Mouse (Mus musculus): ENCODE results near the gene Hcn2.
"Not testable (repeated sequence)": the region's sequence is repeated elsewhere in the genome, so short reads cannot be mapped to it uniquely, and the experiment has no call there.

The Hcn2 gene

DNA sequence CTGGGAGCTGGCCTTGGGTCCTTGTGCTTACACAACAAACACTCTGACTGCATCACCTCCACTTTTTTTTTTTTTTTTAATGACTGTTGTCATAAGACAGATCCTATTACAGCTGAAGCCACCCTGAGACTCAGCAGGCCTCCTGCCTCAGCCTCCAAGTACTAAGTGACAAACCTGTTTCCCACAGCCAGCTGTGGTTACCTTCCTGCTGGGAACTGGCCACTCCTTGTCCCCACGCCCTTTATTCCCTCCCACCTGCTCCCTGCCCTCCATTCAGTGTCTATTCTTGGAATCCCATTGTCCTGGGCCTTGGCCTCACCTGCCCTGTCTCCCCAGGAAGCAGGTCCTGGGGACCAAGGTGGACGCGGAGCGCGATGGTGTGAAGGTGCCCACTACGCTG lies 28.9 kb upstream of the Hcn2 start:
- no peak for DNase-seq (ENCODE audit: low spot score)

GRCm38 (mm10) chr10:79688720-79689119 lies 27.7 kb upstream of the Hcn2 start, which contains the start of gene Gzmm:
TSS of gene Gzmm (plus strand) at chr10:79689020.
- DNase-seq (ENCODE audit: low spot score): no peak

DNA sequence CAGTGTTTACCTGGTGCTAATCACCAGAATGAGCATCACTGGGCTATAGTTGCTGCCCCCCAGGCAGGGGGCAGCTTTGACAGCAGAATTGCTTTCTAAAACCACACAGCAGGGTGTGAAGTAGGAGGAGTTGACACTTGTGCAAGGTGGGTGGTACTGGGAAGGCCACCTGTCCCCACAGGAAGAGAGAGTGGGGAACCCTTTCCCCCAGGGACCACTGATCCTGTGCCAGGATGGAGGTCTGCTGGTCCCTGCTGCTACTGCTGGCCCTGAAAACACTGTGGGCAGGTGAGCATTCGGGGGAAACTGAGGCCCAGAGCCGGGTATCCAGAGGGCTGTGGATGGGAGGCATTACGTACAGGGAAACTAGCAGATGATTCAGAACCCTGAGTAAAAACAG lies 27.3 kb upstream of the Hcn2 start:
- no peak for DNase-seq (ENCODE audit: low spot score)

DNA sequence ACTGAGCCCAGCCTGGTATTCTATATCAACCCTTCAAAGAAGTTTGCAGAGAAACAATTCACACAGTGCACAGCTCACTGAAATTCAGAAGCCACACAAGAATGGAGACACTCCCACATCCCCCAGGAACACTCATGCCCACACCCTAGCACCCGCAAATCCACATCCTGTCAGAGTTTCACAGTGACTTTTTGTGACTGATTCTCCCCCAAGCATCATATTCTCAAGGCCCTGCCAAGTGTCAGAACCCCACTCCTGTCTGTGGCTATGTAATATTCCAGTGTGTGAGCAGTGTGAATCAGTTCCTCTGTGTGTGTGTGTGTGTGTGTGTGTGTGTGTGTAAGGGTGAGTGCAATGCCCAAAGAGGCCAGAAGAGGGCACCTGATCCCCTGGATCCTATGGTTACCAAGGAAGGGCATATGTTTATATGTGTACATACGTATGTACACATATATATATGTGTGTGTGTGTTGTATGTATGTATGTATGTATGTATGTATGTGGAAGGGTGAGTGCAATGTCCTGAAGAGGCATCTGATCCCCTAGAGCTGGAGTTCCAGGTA lies 24.4 kb upstream of the Hcn2 start:
- DNase-seq (ENCODE audit: low spot score): no peak

DNA sequence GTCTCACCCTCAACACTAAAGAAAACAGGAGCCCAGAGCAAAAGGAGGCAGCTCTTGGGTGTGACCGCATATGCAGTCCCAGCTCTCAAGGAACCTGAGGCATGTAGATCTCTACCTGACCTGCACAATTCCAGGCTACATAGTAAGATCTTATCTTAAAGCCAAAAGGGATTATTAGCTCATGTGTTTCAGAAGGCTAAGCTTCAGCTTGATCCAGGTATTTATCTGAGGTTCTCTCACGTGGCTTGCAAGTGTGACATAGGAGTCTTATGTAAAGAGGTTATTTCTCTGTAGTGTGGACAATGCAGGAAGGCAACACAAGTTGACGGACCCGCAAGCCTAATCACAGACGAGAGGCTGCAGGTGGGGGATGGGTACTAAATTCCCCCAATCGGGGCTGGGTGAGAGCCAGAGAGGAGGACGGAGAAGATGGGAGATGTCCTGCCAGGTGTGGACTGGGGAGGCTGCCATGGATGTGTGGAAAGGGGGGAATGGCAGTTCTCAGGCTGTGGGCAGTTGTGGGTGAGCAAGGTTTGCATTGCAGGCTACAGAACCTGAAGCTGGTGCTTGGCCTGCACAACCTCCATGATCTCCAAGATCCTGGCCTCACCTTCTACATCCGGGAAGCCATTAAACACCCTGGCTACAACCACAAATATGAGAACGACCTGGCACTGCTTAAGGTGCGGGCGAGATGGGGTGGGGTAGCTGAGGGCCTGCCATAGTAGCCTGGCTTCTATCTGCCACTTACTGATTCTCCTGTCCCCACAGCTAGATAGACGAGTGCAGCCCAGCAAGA lies 22.7 kb upstream of the Hcn2 start:
- no peak for DNase-seq (ENCODE audit: low spot score)

DNA sequence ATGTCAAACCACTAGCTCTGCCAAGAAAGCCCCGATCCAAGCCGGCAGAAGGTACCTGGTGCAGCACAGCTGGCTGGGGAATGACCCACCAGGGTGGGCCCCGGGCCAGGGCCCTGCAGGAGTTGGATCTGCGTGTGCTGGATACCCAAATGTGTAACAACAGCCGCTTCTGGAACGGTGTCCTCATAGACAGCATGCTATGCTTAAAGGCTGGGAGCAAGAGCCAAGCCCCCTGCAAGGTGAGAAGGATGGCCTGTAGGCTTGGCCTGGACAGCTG lies 22.1 kb upstream of the Hcn2 start:
- DNase-seq (ENCODE audit: low spot score): no peak

DNA sequence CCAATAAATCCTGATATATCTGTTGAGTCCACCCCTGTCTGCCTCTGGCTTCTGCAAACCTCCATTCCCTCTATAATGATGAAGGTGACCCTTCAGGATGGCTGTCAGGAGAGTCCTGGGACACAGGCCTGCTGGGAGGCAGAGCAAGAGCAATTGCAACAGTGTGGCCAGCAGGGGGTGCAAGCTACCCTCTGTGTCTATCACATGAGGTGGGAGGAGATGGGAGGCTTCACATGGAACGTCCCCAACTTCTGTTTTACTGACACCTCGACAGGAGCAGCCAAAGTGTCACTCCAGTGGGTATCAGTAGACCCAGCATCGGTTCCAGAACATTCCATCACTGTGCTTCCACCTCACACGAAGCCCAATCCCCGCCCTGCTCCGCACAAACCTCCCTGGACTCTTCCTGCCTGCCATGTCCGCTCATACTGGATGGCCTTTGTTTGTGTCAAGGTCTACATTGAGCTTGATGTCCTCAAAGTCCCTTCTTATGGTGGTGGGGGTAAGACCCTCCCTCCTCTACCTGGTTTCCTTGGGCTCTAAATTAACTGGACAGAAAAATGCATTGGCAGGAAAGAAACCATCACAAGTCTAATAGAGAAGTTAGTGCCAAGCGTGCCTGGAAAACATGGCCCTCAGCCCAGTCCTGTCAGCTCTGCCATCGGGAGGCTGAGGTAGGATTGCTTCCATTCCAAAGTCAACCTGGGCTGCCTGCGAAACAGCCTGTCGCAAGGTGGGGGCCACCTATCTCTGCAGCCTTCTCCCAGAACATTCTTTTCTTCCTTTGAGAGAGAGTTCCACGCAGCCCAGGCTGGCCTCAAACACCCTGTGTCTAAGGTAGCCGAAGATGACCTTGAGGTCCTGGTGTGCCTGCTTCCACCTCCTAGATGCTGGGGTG lies 21.0 kb upstream of the Hcn2 start:
- DNase-seq (ENCODE audit: low spot score): peak; percentile 81

DNA sequence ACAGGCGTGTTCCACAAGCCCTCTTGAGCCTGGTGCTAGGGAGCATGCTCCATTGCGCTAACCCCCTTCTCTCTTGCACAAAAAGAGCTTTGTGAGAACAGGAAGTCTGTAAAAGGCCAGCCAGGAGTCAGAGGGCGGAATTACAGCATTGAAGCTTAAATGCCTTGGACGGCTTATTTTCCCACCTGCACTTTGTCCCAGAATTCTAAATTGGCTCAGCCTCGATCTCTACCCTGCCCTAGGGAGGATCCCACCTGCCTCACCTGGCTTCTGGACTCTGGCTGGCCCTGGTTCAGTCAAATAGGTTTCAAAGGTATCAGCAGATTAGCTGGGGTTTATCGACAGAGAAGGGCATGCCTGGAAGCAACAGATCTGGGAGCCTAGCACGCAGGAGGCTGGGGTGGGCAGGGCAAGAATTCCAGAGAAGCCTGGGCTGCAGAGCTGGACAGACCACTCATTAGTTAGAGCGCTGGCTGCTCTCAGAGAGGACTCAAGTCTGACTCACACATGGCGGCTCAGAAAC lies 20.2 kb upstream of the Hcn2 start:
- DNase-seq (ENCODE audit: low spot score): no peak

DNA sequence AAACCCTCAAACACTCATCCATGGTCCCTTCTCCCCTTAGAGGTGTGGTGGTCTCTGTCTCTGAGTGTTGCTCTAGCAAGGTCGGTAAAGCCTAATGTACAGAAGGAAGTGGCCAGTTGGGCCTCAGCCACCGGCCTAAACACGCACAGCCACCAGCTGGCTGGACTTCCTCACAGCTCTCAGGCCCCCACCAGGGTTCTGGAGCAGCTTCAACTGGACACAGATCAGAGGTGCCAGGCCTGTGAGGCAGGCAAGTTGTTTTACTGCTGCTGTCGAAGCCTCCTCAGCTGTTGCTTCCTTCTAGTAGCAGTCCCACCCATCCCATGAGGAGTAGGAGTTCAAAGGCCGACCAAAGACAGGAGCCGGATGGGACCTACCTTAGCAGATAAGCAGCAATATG lies 18.5 kb upstream of the Hcn2 start:
- no peak for DNase-seq (ENCODE audit: low spot score)

- DNase-seq (ENCODE audit: low spot score): no peak
Measured at GRCm38 (mm10) chr10:79698459-79698858, 18.0 kb upstream of the Hcn2 start.

- DNase-seq (ENCODE audit: low spot score): no peak
Measured at GRCm38 (mm10) chr10:79700676-79701075, 15.8 kb upstream of the Hcn2 start.

- no peak for DNase-seq (ENCODE audit: low spot score)
Measured at GRCm38 (mm10) chr10:79701443-79702129, 14.8 kb upstream of the Hcn2 start.

DNA sequence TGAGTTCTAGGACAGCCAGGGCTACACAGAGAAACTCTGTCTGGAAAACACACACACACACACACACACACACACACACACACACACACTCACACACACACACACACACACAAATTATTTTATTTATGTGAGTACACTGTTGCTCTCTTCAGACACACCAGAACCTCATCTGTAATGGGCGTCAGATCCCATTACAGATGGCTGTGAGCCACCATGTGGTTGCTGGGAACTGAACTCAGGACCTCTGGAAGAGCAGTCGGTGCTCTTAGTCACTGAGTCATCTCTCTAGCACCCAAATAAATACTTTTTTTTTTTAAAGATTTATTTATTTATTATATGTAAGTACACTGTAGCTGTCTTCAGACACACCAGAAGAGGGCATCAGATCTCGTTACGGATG lies 13.5 kb upstream of the Hcn2 start:
- DNase-seq (ENCODE audit: low spot score): not testable (repeated sequence)

DNA sequence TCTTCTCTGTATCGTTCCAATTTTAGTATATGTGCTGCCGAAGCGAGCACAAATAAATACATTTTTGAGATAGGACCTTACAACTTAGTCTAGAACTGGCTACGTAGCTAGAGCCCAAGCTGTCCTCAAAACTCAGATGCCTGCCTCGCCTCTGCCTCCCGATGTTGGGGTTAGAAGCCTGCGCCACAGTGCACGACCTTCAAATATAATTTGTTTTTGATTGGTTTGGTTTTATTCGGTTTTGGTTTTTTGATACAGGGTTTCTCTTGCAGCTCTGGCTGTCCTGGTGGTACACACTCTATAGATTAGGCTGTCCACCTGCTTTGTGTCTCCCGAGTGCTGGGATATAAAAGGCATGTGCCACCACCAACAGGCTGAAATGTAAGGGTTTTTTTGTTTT lies 12.9 kb upstream of the Hcn2 start:
- DNase-seq (ENCODE audit: low spot score): no peak

- peak; percentile 98 for DNase-seq (ENCODE audit: low spot score)
Measured at GRCm38 (mm10) chr10:79704065-79704969, 12.1 kb upstream of the Hcn2 start, which contains the start of gene Bsg. TSS of gene Bsg (plus strand) at chr10:79704491.

- DNase-seq (ENCODE audit: low spot score): no peak
Measured at GRCm38 (mm10) chr10:79704970-79705360, 11.5 kb upstream of the Hcn2 start.

- DNase-seq (ENCODE audit: low spot score): no peak
Measured at GRCm38 (mm10) chr10:79705951-79706350, 10.5 kb upstream of the Hcn2 start.

GRCm38 (mm10) chr10:79706406-79707094 lies 9.9 kb upstream of the Hcn2 start:
- DNase-seq (ENCODE audit: low spot score): no peak

DNA sequence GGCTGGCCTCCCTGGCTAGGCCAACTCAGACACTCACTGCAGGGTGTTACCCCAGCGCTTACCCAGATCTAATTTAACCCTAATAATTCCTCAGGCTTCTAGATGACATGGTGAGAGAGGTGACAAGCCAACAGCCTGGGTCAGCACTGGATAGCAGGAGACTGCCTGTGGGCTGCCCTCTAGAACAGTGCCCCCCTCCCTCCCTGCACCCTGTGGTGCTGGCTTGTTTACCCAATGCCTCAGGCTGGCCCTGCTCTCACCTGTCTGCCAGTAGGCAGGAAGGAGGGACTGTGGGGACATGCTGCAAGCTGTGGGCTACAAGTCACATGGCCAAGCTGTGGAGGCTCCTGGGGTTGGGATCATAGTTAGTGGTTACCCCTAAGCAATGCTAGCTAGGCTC lies 9.3 kb upstream of the Hcn2 start:
- DNase-seq (ENCODE audit: low spot score): no peak

- DNase-seq (ENCODE audit: low spot score): no peak
Measured at GRCm38 (mm10) chr10:79707759-79708158, 8.7 kb upstream of the Hcn2 start.

DNA sequence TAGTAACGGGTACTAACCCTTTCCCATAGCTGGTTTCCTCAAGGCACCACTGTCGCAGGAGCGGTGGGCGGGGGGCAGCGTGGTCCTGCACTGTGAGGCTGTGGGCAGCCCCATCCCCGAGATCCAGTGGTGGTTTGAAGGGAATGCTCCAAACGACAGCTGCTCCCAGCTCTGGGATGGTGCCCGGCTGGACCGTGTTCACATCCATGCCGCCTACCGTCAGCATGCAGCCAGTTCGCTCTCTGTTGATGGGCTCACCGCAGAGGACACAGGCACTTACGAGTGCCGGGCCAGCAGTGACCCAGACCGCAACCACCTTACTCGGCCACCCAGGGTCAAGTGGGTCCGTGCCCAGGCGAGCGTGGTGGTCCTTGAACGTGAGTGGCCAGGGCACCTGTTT lies 7.8 kb upstream of the Hcn2 start:
- no peak for DNase-seq (ENCODE audit: low spot score)

Data from urinary bladder, postnatal 25 days (tissue).